Mouse (Mus musculus) urinary bladder, adult 2 months (tissue): ENCODE data around the gene Dph2. TPM values are rescaled to one million over a fixed set of nuclear protein-coding genes. Genes with fewer than 3 reads are reported as not detected.

ENCODE experiments used
- DNase-seq: peaks from one replicate; pipeline ENCODE4 v3.0.0; 2022; ENCODE audit warnings: low spot score
- polyA plus RNA-seq: library from polyadenylated mRNA; depleted of rRNA; stranded (reverse); fragments of >200 nt; gene quantifications from 2 replicates; pipeline ENCODE4 v1.2.3, GENCODE M21; 2012; rRNA removed

The Dph2 gene
- polyA plus RNA-seq = 9.6 and 14.0 TPM in 2 replicates

DNA sequence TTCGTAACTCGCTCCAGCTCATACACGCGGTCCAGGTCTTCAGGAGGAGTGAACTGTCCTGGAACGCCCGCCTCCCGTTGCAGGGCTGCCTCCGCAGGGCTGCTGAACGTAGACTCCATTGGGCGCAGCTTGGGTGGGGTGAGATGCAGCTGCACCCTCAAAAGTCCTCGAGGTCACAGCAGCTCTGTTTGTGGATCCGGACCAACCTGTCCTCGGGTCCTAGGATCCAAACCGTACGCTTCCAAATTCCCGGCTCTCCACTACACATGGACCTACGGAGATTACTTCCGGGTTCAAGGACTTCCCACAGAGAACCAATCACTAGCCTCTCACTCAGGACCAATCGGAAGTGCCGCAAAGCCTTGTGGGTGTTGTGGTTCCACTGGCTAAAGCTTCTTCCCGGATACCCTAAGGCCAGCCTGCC is at the start of gene Dph2:
TSS of gene Dph2 (minus strand) at position 295 of the 424 bp plus-strand sequence.
- no peak for DNase-seq

DNA sequence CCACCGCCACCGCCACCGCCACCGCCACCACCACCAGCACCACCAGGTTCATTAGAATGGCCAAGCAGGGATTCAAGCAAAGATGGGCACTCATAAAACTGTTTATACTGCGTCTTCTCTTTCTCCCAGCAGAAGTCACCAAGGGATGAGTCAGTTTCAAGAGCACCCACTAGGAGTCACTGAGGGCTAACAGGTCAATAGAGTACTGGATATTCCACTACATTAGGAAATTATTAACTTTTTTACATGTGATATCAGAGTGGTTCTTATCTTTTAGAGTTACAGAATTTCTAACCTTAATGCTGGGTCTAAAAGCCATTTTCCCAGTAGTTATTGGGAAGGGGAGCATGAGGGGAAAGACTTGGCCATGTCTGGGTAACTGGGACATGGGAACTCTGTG is 45.1 kb upstream of the Dph2 start:
- no peak for DNase-seq

DNA sequence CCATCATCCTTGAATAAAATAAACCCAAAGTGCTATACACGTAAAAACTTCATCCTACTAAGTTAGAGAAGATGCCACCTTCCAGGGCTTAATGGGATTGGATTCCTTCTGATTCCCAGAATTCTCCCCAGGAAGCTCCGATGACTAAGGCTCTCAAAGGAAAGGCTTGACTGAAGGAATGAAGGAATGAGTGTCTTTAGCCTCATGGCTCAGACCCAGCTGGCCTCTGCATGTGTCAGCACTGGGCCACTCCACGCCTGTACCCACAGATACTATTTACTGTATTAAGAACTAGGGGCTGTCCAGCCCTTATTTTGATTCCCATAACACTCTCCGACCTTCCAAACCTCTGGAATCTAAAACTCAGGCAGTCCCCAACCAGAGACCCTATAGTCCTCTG is 42.2 kb upstream of the Dph2 start:
- no peak for DNase-seq

DNA sequence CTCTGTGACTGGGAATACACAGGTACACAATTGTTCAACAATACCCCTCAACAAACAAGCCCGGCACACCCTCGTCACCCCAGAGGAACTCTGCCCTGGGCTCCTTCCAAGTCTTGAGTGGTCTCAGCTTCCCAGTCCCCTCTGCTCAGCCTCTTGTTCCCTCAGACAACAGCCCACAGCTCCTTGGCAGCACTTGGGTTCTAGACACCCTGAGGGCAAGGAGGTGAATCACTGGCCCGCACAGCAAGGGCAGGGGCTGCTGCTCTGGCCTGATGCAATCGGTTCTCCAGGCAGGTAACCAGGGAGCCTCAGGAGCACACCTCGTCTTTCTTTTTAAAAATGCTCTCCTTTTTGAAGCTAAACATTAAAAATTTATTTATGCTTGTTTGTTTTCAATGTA is 41.4 kb upstream of the Dph2 start:
- DNase-seq = no peak

DNA sequence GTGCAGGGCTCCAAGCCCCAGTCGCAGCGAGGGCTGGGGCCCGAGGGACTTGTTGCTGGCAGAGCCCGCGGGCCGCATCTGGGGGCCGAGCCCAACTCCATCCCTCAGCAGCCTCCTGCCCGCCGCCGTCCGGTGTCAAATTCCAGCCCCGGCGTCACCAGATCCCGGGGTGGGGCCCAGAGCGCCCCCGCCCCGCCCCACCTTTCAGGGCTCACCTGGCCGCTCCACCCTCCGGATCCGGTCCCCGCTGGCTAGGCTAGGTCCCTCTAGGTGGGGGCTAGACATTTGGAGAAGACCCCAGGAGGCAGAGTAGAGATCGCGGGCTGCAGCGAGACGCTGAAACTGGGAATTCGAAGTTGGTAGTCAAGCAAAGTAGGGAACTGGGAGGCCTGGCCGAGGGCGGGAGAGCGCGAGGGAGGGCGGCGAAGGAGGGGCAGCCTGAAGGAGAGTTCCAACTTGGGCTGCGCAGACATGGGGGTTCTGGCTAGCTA is 37.6 kb upstream of the Dph2 start, which contains the start of gene Artn:
TSS of gene Artn (minus strand) at position 373 of the 491 bp plus-strand sequence.
- DNase-seq = peak; percentile 67

DNA sequence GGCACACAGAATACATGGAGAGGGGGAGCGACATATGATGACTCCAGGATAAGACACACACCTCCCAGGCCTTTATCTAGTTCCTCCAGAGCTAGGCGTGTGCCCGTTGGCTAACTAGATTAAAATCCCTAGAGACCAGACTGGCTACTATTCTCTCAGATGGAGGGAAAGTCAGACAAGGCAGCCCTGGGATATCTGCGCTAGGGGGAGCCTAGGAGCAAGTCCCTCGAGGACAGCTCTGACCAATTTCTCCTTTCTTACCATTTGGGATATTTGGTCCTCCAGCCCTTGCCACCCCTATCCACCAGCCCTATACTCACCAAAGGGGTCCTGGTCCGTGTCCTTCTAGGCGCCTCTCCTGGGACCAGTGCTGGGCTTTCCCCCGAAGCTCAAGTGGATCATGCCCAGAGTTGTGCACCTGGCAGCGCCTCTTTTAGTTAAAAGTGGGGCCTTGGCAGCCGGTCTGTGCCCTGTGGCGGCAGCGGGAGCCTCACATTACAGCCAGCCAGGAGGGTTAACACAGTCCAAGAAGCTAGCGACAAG is 36.9 kb upstream of the Dph2 start:
- DNase-seq = peak; percentile 33

DNA sequence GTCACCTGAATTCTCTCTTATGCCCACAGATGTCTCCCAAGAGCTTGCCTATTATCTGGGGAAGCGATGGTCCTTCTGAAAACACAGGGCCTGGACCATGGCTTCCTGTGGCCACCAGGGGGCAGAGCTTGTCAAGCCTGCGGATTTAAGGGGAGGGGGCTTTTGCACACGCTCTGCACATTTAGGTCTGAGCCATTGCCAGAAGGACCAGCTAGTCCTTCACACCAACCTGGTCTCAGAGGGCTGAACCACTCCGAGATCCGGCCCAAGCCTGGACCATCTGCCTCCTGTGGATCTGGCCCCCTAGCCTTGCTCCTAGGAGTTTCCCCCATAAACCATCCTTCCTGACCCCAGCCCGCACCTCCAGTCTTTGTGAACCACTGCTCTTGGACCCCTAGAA is 36.4 kb upstream of the Dph2 start:
- no peak for DNase-seq

DNA sequence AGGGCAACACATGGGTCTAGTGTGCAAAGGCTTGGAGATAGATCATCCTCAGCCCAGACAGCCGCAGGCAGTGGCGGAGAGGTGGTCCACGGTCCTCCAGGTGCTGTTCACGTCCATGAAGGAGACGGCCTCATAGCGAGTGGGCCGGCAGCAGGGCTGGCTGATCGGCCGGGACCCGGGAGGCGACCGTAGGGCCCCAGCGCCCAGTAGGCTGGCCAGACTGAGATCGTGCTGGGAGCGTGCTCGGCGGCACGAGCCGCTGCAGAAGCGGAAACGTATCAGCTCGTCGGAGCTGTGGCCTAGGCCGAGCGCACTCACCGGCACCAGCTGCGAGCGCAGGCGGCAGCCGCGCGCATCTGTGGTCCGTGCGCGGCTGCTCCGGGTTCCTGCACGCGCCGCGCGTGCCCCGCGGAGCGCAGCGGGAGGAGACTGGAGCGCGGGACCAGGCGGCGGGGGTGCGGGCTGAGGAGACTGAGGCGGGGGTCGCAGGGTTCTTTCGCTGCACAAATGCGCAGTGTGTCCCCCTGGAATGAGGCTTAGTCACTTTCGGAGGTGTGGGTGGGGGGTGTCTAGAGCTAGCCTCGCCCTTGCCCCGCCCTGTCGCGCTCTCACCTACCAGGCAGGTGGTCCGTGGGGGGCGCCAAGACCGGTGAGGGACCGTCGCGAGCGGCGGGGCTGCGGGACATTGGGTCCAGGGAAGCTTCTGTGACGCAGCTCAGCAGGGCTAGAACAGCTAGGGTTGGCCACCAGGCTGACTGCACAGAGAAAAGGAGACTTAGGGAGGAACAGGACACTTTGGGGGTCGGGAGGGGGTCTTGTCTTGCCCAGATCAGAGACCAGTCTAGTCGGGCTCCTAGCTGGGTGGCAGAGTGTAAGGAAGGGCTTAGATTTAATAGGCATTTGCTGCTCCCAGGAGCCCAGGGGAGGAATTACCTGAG is 35.0 kb upstream of the Dph2 start:
- DNase-seq = no peak

DNA sequence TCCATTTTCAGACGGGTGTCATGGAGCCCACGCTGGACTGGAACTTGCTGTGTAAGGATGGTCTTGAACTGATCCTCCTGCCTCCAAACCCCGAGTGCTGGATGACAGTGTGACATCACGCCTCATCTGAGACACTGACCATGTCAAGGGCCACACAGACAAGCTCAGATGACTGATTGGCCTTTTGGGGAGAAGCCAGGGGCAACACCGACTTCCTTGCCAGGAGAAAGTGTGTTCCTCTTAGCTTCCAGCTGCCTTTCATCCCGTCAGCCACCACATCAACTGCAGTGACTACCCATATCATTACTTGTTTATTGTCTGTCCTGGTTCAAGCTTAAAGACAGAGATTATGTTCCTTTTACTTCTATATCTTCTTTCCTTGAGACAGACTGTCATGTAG is 33.1 kb upstream of the Dph2 start:
- no peak for DNase-seq

DNA sequence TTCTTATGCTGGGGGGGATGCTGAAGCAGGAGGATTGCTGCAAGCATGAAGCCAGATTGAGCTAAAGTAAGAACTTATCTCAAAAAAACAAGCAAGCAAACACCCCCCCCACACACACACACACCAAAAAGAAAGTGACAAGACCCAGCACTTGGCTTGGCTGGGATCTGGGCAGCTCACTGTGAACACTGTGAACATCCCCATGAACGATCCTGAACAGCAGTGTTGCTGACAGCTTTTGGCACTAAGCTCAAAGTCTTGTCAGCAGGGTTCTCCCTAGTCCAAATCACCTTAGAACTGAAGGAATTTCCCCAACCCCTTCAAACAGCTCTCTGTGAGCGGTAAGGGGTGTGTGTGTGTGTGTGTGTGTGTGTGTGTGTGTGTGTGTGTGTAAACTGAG is 31.6 kb upstream of the Dph2 start:
- DNase-seq = no peak

DNA sequence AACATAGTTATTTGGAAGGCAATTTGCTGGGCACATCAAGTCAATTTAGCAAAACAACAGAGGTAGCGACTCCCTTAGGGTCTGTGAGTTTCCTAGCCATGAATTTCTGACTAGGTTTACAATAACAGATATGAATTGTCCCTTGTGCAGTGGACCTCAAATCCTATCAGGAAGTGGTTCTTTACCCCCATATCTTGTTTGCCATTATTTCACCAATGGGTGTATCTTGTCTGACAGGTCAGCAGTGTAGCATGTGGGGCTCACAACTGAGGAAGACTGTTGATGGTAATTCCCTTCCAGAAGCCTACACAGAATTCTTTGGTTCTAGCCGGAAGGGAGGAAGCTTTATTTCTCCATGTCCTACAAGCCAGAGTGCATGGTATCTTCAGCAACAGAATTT is 29.5 kb upstream of the Dph2 start:
- no peak for DNase-seq

DNA sequence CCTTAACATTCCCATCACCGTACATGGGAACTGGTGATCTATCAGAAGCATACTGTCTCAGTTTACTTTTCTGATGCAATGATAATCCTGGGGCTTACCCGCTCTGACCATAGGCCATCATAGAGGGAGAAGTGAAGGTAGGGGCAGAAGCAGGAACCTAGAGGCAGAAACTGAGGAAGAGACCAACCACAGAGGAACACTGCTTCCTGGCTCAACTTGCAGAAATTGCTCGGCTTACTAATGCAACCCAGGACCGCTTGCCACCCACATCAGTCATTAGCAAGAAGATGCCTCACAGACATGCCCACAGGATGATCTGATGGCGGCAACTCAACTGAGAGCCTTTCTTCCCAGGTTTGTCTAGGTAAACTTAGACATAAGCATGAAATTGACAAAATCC is 26.9 kb upstream of the Dph2 start:
- DNase-seq = no peak

DNA sequence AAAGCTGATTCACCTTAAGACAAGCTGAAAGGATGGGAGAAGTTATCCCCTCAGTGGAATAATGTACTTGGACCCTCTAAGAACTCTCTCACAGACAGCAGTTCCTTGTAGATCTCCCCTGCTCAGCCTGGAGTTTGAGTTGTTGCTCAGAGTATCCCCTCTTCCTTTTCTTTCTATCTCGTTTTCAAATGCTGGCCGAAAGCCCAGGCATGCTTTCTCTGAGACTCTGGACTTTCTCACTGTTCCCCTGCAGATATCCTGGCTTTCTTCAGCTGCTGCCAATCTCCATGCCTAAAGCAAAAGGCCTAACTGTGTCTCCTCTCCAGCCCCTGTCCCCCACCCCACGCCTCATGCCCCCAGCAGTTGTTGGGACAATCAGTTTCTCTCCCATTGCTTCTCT is 26.4 kb upstream of the Dph2 start:
- DNase-seq = no peak

DNA sequence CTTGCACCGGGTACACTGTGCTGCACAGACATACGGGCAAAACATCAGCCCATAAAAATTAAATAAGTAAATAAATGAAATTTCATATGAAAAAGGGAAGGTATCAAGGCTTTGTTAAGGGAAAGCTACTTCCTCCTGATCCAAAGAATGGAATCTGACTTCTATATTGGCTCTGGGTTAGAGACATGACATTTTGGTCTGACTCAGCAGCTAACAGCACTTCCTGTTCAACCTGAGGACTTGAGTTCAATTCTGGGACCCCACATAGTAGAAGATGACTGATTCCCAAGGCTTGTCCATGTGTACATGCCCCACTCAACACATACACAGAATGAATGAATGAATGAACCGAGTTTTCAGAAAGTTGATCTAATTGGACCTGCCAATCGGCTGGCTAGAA is 26.0 kb upstream of the Dph2 start:
- DNase-seq = no peak

DNA sequence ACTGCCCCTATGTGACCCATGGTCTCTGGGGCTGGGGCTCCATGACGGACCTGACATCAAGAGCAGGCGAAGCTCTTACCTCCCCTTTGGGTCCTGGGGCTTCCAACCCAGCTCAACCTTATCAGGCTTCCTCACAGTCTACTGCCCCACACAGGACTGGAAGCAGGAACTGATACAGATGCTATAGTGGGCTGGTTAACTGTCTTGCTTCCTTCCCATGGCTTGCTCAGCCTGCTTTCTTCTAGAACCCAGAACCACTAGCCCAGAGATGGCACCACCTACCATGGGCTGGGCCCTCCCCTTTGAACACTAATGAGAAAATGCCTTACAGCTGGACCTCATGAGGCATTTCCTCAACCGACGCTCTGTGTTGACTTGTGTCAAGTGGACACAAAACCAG is 25.6 kb upstream of the Dph2 start:
- no peak for DNase-seq

DNA sequence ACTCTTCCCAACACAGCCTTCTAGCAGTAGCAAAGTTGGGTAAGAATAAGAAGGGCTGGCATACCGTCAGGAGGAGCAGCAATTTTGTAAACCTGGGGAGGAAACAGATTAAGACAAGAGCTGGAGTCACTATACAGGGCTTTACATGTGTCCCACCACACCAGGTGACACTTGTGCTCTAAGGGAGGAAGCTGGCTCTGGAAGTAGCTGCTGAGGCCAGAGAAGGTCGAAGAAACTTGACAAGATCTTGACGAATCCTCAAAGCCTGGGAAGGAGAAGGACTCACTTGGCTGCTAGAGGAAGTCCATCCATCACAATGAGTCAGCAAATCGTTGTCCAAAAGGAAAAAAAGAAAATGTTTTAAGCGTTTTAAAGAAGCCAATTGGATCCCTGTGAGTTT is 24.6 kb upstream of the Dph2 start:
- DNase-seq = no peak

DNA sequence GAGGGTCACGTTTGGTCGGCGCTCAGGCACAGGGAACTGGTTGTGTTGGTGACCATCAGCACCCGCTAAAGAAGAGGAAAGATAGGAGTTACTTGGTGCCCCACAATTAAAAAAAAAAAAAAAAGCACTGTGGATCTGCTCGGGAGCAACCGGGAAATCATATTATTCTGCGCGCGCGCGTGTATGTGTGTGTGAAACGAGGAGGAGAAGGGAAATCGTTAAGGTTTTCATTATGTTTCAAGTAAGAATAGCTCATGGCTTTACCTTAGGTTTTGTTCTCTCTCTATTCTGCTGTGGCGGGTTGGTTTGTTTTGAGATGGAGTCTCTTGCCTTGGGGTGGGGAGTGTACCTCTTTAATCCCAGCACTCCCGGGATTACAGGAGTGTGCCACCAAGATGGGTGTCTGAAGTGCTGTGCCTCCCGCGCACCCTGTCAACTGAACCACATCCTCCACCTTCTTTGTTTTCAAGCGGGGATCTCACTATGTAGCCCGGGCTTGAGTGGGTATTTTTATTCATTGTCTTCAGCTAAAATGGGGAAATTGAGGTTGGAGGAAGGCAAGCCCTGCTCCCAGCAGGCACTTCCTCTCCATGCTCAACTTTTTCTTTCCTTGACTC is 23.8 kb upstream of the Dph2 start:
- DNase-seq = no peak

DNA sequence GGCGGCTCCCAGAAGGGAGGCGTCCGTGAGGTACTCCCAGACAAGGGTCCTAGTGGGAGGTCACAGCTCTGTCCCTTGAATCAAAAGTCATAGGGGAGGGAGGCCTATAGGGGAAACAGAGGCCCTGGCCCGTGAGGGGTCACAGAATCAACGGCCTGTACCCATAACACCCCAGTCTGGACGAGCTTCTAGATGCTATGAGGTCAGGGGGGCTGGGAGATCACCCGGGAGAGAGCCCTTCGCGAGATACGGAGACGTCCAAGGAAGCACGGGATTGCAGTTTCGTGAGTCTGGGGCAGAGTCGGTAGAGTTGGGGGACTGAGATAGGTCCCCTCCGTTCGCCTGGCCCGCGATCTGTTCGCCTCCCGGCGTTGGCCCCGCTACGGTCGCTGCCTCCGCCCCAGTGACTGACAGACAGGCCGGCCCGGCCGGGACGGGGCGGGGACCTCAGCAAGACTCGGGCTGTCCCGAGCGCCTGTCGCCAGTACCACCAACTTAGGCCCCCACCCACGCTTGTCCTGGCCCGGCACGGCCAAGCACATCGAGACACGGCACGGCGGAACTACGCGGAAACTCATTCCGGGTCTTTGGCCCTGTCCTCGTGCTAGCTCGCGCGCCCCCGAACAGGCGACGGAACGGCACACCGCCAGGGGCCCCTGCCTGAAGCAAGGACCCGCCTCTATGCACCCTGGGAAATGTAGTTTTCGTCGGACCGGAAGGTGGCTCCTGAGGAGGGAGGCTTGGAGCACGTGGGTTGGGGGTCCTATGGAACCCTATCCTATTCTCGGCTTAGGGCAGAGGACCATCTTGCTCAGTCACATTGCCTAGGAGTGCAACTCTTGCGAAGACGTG is 23.0 kb upstream of the Dph2 start, which contains the start of gene Ipo13:
TSS of gene Ipo13 (minus strand) at position 409 of the 852 bp plus-strand sequence.
- peak; percentile 96 for DNase-seq

DNA sequence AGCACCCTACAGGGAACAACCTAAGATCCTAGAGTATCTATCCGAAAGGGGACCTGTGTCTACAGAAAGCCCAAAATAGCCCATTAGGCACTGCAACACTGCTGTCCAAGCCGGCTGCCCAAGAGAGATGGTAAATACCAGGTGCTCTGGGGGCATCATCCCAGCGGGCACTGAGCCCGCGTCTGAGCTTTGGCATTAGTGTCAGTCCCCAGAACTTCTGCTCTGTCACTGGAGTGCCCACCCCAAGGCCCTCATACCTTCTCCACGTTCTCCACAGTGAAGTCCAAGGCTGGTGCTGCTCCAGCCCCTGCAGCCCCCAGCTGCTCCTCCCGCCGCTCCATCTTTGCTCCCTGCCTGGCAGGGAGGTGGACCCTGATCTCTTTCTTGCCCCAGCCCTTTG is 22.2 kb upstream of the Dph2 start:
- no peak for DNase-seq

DNA sequence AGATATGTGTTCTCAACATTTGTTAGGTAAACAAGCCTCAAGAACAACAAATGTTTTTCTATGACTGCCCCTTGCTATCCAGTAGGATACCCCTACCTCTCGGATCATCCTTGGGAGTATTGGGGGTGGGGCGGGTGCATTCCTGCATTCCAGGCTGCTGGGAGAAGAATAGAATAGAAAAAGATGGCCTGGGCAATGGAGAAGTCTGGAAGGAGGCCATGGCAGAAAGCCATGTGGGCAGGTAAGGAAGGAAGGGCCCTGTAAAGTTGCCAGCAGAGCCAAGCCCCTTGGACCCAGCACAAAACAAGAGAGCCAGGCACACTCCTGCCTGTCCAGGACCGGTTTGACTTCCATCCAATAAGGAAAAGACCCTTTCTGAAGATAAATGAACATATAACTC is 21.6 kb upstream of the Dph2 start:
- DNase-seq = no peak

DNA sequence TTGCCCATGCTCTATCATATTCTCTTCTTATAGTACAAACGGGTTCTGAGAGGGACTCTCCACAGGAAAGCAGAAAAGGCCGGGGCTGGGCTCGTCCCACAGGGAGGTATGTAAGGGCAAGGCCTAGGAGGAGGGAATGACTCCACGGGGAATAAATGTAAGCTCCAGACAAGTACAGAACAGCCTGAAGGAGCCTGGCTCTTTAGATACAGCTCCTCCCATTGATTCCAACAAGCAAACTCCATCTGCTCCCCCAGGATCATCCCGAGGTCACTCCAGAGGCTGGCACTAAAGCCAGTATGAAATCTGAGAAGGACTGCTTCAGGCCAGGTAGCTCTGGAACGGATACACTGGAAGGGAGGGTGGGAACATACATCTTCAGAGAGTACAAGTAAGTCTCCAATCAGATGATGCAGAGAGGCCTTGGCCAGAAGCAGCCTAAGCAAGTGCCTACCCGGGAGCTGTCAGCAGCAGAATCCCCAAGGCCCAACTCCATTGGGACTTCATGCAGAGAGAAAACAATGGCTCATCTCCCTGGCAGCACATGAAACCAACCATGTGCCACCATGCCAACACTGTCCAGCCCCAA is 20.9 kb upstream of the Dph2 start:
- no peak for DNase-seq
